Mouse (Mus musculus) heart, postnatal 36 days (tissue): ENCODE data around the gene 1700014D04Rik. TPM values are rescaled to one million over a fixed set of nuclear protein-coding genes. Genes with fewer than 3 reads are reported as not detected.
"Not testable (repeated sequence)": the region's sequence is repeated elsewhere in the genome, so short reads cannot be mapped to it uniquely, and the experiment has no call there.

Source experiments
- DNase-seq, 2 experiments: peaks; one replicate each; pipeline ENCODE4 v3.0.0; 2021 to 2022
- intact Hi-C: fragments of 180-260 bp; cut with DNase I; formaldehyde crosslinking; loops from one replicate; pipeline ENCODE4 v1.15.1; 2025
- total RNA-seq, 2 experiments: library from RNA; stranded (reverse); gene quantifications; 2 replicates each; pipeline ENCODE4 v1.2.3; 2021

Gene 1700014D04Rik
- total RNA-seq, result not detected

- DNase-seq, result no peak
- intact Hi-C loops, result no loop called here
These were observed at the start of gene 1700014D04Rik for GRCm38 (mm10) chr13:59746711-59747110. 1700014D04Rik (minus strand) TSS chr13:59746752.

- no peak for DNase-seq
- intact Hi-C loops, result no loop called here
These were observed 49.4 kb upstream of the 1700014D04Rik start for GRCm38 (mm10) chr13:59795807-59796465.

GRCm38 (mm10) chr13:59794786-59795185, 48.2 kb upstream of the 1700014D04Rik start:
- DNase-seq, result no peak
- intact Hi-C loops, result no loop called here

- DNase-seq, result no peak
- intact Hi-C loops, result no loop called here
These were observed 35.6 kb upstream of the 1700014D04Rik start, which contains the start of gene Gm49354 for GRCm38 (mm10) chr13:59782145-59782544. Gm49354 (minus strand) TSS chr13:59782245.

GRCm38 (mm10) chr13:59779744-59780264, 33.3 kb upstream of the 1700014D04Rik start:
- DNase-seq, intact Hi-C loops: not testable (repeated sequence)

GRCm38 (mm10) chr13:59779213-59779612, 32.7 kb upstream of the 1700014D04Rik start:
- DNase-seq, result no peak

GRCm38 (mm10) chr13:59775168-59775567, 28.6 kb upstream of the 1700014D04Rik start:
- no peak for DNase-seq
- intact Hi-C loops, result no loop called here

More at GRCm38 (mm10) chr13:59779213-59779612, 32.7 kb upstream of the 1700014D04Rik start:
- intact Hi-C loops, result no loop called here

GRCm38 (mm10) chr13:59771257-59771656, 24.7 kb upstream of the 1700014D04Rik start:
- intact Hi-C loops, result loop anchor here (5.0 kb wide), 1 partner anchor 51 kb away; the partner anchor contains the start of gene Tut7
- peak; percentile 76 to 78 for DNase-seq

- intact Hi-C loops, result loop anchor here (5.0 kb wide), 1 partner anchor 51 kb away; the partner anchor contains the start of gene Tut7
- DNase-seq, result peak; percentile 20 to 26
These were observed 24.3 kb upstream of the 1700014D04Rik start for GRCm38 (mm10) chr13:59770847-59771246.

- peak; percentile 83 to 85 for DNase-seq
- intact Hi-C loops, result loop anchor here (5.0 kb wide), 1 partner anchor 52 kb away; the partner anchor contains the start of gene Tut7
These were observed 23.6 kb upstream of the 1700014D04Rik start for GRCm38 (mm10) chr13:59770164-59770562.

- intact Hi-C loops, result loop anchor here (5.0 kb wide), 1 partner anchor 53 kb away; the partner anchor contains the start of gene Tut7
- DNase-seq, result peak; percentile 99 to 100
These were observed 23.0 kb upstream of the 1700014D04Rik start, which contains the start of gene Isca1 for GRCm38 (mm10) chr13:59769296-59770163. Isca1 (minus strand) TSS chr13:59769810.

- peak in 1 of 2 experiments; percentile 13 for DNase-seq
- intact Hi-C loops, result no loop called here
These were observed 22.0 kb upstream of the 1700014D04Rik start for GRCm38 (mm10) chr13:59768531-59768930.

- DNase-seq, result no peak
- intact Hi-C loops, result no loop called here
These were observed 20.4 kb upstream of the 1700014D04Rik start for GRCm38 (mm10) chr13:59766786-59767515.

GRCm38 (mm10) chr13:59762791-59763190, 16.2 kb upstream of the 1700014D04Rik start:
- DNase-seq, result no peak
- intact Hi-C loops, result no loop called here

GRCm38 (mm10) chr13:59756906-59757305, 10.4 kb upstream of the 1700014D04Rik start:
- intact Hi-C loops, result no loop called here
- DNase-seq, result no peak

GRCm38 (mm10) chr13:59750310-59750709, 3.8 kb upstream of the 1700014D04Rik start:
- no peak for DNase-seq
- intact Hi-C loops, result no loop called here

- intact Hi-C loops, result no loop called here
- no peak for DNase-seq
These were observed 388 bp downstream of the 1700014D04Rik start for GRCm38 (mm10) chr13:59746164-59746563.

- intact Hi-C loops, result no loop called here
- no peak for DNase-seq
These were observed 1.1 kb downstream of the 1700014D04Rik start for GRCm38 (mm10) chr13:59745462-59745861.

- intact Hi-C loops, result no loop called here
- peak; percentile 33 for DNase-seq
These were observed 4.9 kb downstream of the 1700014D04Rik start for GRCm38 (mm10) chr13:59741697-59742096.

GRCm38 (mm10) chr13:59741096-59741495, 5.5 kb downstream of the 1700014D04Rik start:
- intact Hi-C loops, result no loop called here
- DNase-seq, result peak; percentile 47 to 66
